Mouse (Mus musculus): ENCODE data around the gene Ctnnb1. TPM values are rescaled to one million over a fixed set of nuclear protein-coding genes. Genes with fewer than 3 reads are reported as not detected.

Gene Ctnnb1
- total RNA-seq, 2 experiments from 2014 or later = 487 to 491 TPM

GRCm38 (mm10) chr9:120918642-120919041, 10.4 kb upstream of the Ctnnb1 start:
- peak; percentile 20 to 34 for DNase-seq (ENCODE audit: low spot score in 2 of 2)
- intact Hi-C loops (cut with DNase I) = no loop called here

GRCm38 (mm10) chr9:120919130-120919529, 9.9 kb upstream of the Ctnnb1 start:
- intact Hi-C loops (cut with DNase I) = no loop called here
- DNase-seq (ENCODE audit: low spot score in 2 of 2) = no peak

- intact Hi-C loops (cut with DNase I) = no loop called here
- no peak for DNase-seq (ENCODE audit: low spot score in 2 of 2)
Observed at GRCm38 (mm10) chr9:120926126-120926525, 2.9 kb upstream of the Ctnnb1 start.

- intact Hi-C loops (cut with DNase I) = no loop called here
- DNase-seq (ENCODE audit: low spot score in 2 of 2) = no peak
Observed at GRCm38 (mm10) chr9:120926939-120927606, 1.9 kb upstream of the Ctnnb1 start.

- intact Hi-C loops (cut with DNase I) = loop anchor here (5.0 kb wide), 1 partner anchor 48 kb away; no protein-coding TSS in a partner anchor
- no peak for DNase-seq (ENCODE audit: low spot score in 2 of 2)
Observed at GRCm38 (mm10) chr9:120930021-120930420, 1.0 kb downstream of the Ctnnb1 start.

GRCm38 (mm10) chr9:120930811-120931210, 1.8 kb downstream of the Ctnnb1 start:
- intact Hi-C loops (cut with DNase I) = loop anchor here (5.0 kb wide), 1 partner anchor 49 kb away; no protein-coding TSS in a partner anchor
- no peak for DNase-seq (ENCODE audit: low spot score in 2 of 2)

- intact Hi-C loops (cut with DNase I) = loop anchor here (2.0 to 5.0 kb wide), 2 partner anchors 50 to 64 kb away; no protein-coding TSS in a partner anchor
- DNase-seq (ENCODE audit: low spot score in 2 of 2) = no peak
Observed at GRCm38 (mm10) chr9:120932371-120932770, 3.4 kb downstream of the Ctnnb1 start.

- intact Hi-C loops (cut with DNase I) = loop anchor here (2.0 to 5.0 kb wide), 2 partner anchors 51 to 64 kb away; no protein-coding TSS in a partner anchor
- DNase-seq (ENCODE audit: low spot score in 2 of 2) = peak; percentile 96 to 97
Observed at GRCm38 (mm10) chr9:120932797-120933586, 4.0 kb downstream of the Ctnnb1 start.

- intact Hi-C loops (cut with DNase I) = loop anchor here (2.0 to 5.0 kb wide), 2 partner anchors 51 to 65 kb away; no protein-coding TSS in a partner anchor
- no peak for DNase-seq (ENCODE audit: low spot score in 2 of 2)
Observed at GRCm38 (mm10) chr9:120933587-120933885, 4.5 kb downstream of the Ctnnb1 start.

- DNase-seq (ENCODE audit: low spot score in 2 of 2) = peak; percentile 36 to 47
- intact Hi-C loops (cut with DNase I) = loop anchor here (2.0 to 5.0 kb wide), 3 partner anchors 52 to 331 kb away; no protein-coding TSS in a partner anchor
Observed at GRCm38 (mm10) chr9:120933886-120934758, 5.1 kb downstream of the Ctnnb1 start.

GRCm38 (mm10) chr9:120934821-120935633, 6.0 kb downstream of the Ctnnb1 start:
- no peak for DNase-seq (ENCODE audit: low spot score in 2 of 2)
- intact Hi-C loops (cut with DNase I) = loop anchor here (2.0 to 5.0 kb wide), 3 partner anchors 53 to 332 kb away; no protein-coding TSS in a partner anchor

GRCm38 (mm10) chr9:120935634-120935922, 6.6 kb downstream of the Ctnnb1 start:
- no peak for DNase-seq (ENCODE audit: low spot score in 2 of 2)
- intact Hi-C loops (cut with DNase I) = loop anchor here (2.0 to 5.0 kb wide), 2 partner anchors 158 to 333 kb away; no protein-coding TSS in a partner anchor

GRCm38 (mm10) chr9:120936351-120936750, 7.3 kb downstream of the Ctnnb1 start:
- intact Hi-C loops (cut with DNase I) = loop anchor here (5.0 kb wide), 1 partner anchor 159 kb away; no protein-coding TSS in a partner anchor
- DNase-seq (ENCODE audit: low spot score in 2 of 2) = peak in 1 of 2 experiments; percentile 44

GRCm38 (mm10) chr9:120940858-120941257, 11.8 kb downstream of the Ctnnb1 start:
- DNase-seq (ENCODE audit: low spot score in 2 of 2) = no peak
- intact Hi-C loops (cut with DNase I) = no loop called here

GRCm38 (mm10) chr9:120943757-120944156, 14.7 kb downstream of the Ctnnb1 start:
- intact Hi-C loops (cut with DNase I) = no loop called here
- no peak for DNase-seq (ENCODE audit: low spot score in 2 of 2)

GRCm38 (mm10) chr9:120944211-120944610, 15.2 kb downstream of the Ctnnb1 start:
- no peak for DNase-seq (ENCODE audit: low spot score in 2 of 2)
- intact Hi-C loops (cut with DNase I) = no loop called here

- no peak for DNase-seq (ENCODE audit: low spot score in 2 of 2)
- intact Hi-C loops (cut with DNase I) = no loop called here
Observed at GRCm38 (mm10) chr9:120946131-120946530, 17.1 kb downstream of the Ctnnb1 start.

- DNase-seq (ENCODE audit: low spot score in 2 of 2) = no peak
- intact Hi-C loops (cut with DNase I) = no loop called here
Observed at GRCm38 (mm10) chr9:120948832-120949231, 19.8 kb downstream of the Ctnnb1 start.

- DNase-seq (ENCODE audit: low spot score in 2 of 2) = no peak
- intact Hi-C loops (cut with DNase I) = no loop called here
Observed at GRCm38 (mm10) chr9:120950761-120951160, 21.7 kb downstream of the Ctnnb1 start.

Data from left cerebral cortex, postnatal 36 days (tissue).